Mouse (Mus musculus) G1E (cell line): ENCODE results near the gene Pdzd2.

Experiments
- CTCF ChIP-seq: IDR thresholded peaks from 2 replicates; pipeline ENCODE4 v1.5.1; 2012; ENCODE audit warnings: low read depth, low read length, inconsistent platforms, mixed read lengths
- GATA1 ChIP-seq: IDR thresholded peaks from 2 replicates; pipeline ENCODE4 v1.6.1; 2012; ENCODE audit warnings: borderline replicate concordance, low read length, inconsistent platforms, mixed read lengths

GRCm38 (mm10) chr15:12548696-12549095, 191.0 kb downstream of the Pdzd2 start:
- TF ChIP-seq CTCF (no peak), GATA1 (no peak)
